Mouse (Mus musculus) frontal cortex, adult 2 months (tissue): ENCODE results near the gene Zp3. TPM values are rescaled to one million over a fixed set of nuclear protein-coding genes. Genes with fewer than 3 reads are reported as not detected.
A peak's percentile ranks its signal among the peaks of the same experiment; 100 is the strongest.

ENCODE experiments used
- DNase-seq, 2 experiments: peaks; one replicate each; pipeline ENCODE4 v3.0.0; 2022; ENCODE audit warnings: low spot score in 1 of 2; ENCODE audit errors: extremely low spot score in 1 of 2
- polyA plus RNA-seq: library from polyadenylated mRNA; depleted of rRNA; stranded (reverse); fragments of >200 nt; gene quantifications from 2 replicates; pipeline ENCODE4 v1.2.3, GENCODE M21; 2012; rRNA removed

Zp3 gene
- polyA plus RNA-seq, 1 experiment, result 0.06 TPM

- DNase-seq, result no peak
These were observed 21.3 kb downstream of the Zp3 start for GRCm38 (mm10) chr5:136001222-136001621.

- no peak for DNase-seq
These were observed 22.4 kb downstream of the Zp3 start for GRCm38 (mm10) chr5:136002325-136002724.

GRCm38 (mm10) chr5:136002751-136003151 is 22.9 kb downstream of the Zp3 start:
- no peak for DNase-seq

- no peak for DNase-seq
These were observed 24.6 kb downstream of the Zp3 start for GRCm38 (mm10) chr5:136004537-136004936.

- DNase-seq, result no peak
These were observed 27.8 kb downstream of the Zp3 start for GRCm38 (mm10) chr5:136007745-136008144.

- DNase-seq, result no peak
These were observed 35.0 kb downstream of the Zp3 start for GRCm38 (mm10) chr5:136014877-136015276.

- DNase-seq, result no peak
These were observed 35.7 kb downstream of the Zp3 start for GRCm38 (mm10) chr5:136015586-136015985.

- DNase-seq, result no peak
These were observed 36.3 kb downstream of the Zp3 start for GRCm38 (mm10) chr5:136016014-136016876.

GRCm38 (mm10) chr5:136017262-136017661 is 37.4 kb downstream of the Zp3 start:
- no peak for DNase-seq

GRCm38 (mm10) chr5:136018726-136019125 is 38.8 kb downstream of the Zp3 start:
- DNase-seq, result no peak

GRCm38 (mm10) chr5:136019907-136020306 is 40.0 kb downstream of the Zp3 start:
- DNase-seq, result no peak

- no peak for DNase-seq
These were observed 45.8 kb downstream of the Zp3 start for GRCm38 (mm10) chr5:136025712-136026111.

GRCm38 (mm10) chr5:136026859-136027258 is 47.0 kb downstream of the Zp3 start:
- peak in 1 of 2 experiments; percentile 33 for DNase-seq

- DNase-seq, result no peak
These were observed 47.9 kb downstream of the Zp3 start for GRCm38 (mm10) chr5:136027612-136028311.

- no peak for DNase-seq
These were observed 55.0 kb downstream of the Zp3 start for GRCm38 (mm10) chr5:136034868-136035267.

GRCm38 (mm10) chr5:136035285-136035684 is 55.4 kb downstream of the Zp3 start:
- no peak for DNase-seq

GRCm38 (mm10) chr5:136036667-136037066 is 56.8 kb downstream of the Zp3 start:
- no peak for DNase-seq

Other genes with a start within 250 kb of the Zp3 start
- gene Tmem120a, start 235.7 kb upstream of the Zp3 start, polyA plus RNA-seq, result 13.0 and 13.7 TPM in 2 replicates
- 0.14 TPM in 1 of 2 replicates, not detected in the other for gene Styxl1, start 201.7 kb upstream of the Zp3 start, polyA plus RNA-seq
- gene Mdh2, start 201.6 kb upstream of the Zp3 start, polyA plus RNA-seq, result 500 and 513 TPM in 2 replicates
- 90.2 and 94.9 TPM in 2 replicates for gene Srrm3, start 173.2 kb upstream of the Zp3 start, polyA plus RNA-seq
- 29.6 and 40.7 TPM in 2 replicates for gene Hspb1, start 92.2 kb upstream of the Zp3 start, polyA plus RNA-seq
- gene Ywhag, start 45.5 kb upstream of the Zp3 start, polyA plus RNA-seq, result 528 and 551 TPM in 2 replicates
- gene Ssc4d, start 5.6 kb upstream of the Zp3 start, polyA plus RNA-seq, result 2.6 and 2.9 TPM in 2 replicates
- gene Dtx2, start 14.7 kb downstream of the Zp3 start, polyA plus RNA-seq, result 10.5 and 10.6 TPM in 2 replicates
- gene Upk3b, start 58.4 kb downstream of the Zp3 start, polyA plus RNA-seq, result not detected in 2 replicates
- 0.22 and 0.67 TPM in 2 replicates for gene Upk3bl, start 74.4 kb downstream of the Zp3 start, polyA plus RNA-seq
- gene Rasa4, start 103.8 kb downstream of the Zp3 start, polyA plus RNA-seq, result 23.9 and 24.6 TPM in 2 replicates
- 121 TPM in 2 replicates for gene Polr2j, start 136.5 kb downstream of the Zp3 start, polyA plus RNA-seq
- 21.9 and 24.4 TPM in 2 replicates for gene Lrwd1, start 156.0 kb downstream of the Zp3 start, polyA plus RNA-seq
- gene Alkbh4, start 156.0 kb downstream of the Zp3 start, polyA plus RNA-seq, result 11.5 and 12.1 TPM in 2 replicates
- gene Orai2, start 190.6 kb downstream of the Zp3 start, polyA plus RNA-seq, result 58.3 and 62.3 TPM in 2 replicates
- gene Prkrip1, start 218.9 kb downstream of the Zp3 start, polyA plus RNA-seq, result 38.4 and 41.2 TPM in 2 replicates